Mouse (Mus musculus) neural tube, embryonic 12.5 days (tissue): ENCODE results near the gene Usp46. TPM values are rescaled to one million over a fixed set of nuclear protein-coding genes. Genes with fewer than 3 reads are reported as not detected.
A peak's percentile ranks its signal among the peaks of the same experiment; 100 is the strongest.

Experiments
- ATAC-seq: fragments of 200-750 bp; cut with Nextera tagmentation; 2 replicates; pipeline ENCODE4 v1.8.0; 2017; ENCODE audit warnings: low read depth, mild to moderate bottlenecking, moderate TSS enrichment, moderate library complexity; ENCODE audit not compliant: low FRiP score
- H3K27ac ChIP-seq: fragments of 300-500 bp; sonication (generic); 2 replicates; pipeline ENCODE4 v1.5.1; 2016
- H3K27me3 ChIP-seq: fragments of 300-500 bp; sonication (generic); replicated peaks from 2 replicates; pipeline ENCODE4 v1.6.1; 2016; ENCODE audit warnings: mild to moderate bottlenecking
- H3K36me3 ChIP-seq: fragments of 300-500 bp; sonication (generic); 2 replicates; pipeline ENCODE4 v1.6.1; 2016; ENCODE audit warnings: mild to moderate bottlenecking
- H3K4me1 ChIP-seq: fragments of 300-500 bp; sonication (generic); 2 replicates; pipeline ENCODE4 v1.6.1; 2016
- H3K4me2 ChIP-seq: fragments of 300-500 bp; sonication (generic); replicated peaks from 2 replicates; pipeline ENCODE4 v1.6.1; 2016; ENCODE audit warnings: mild to moderate bottlenecking
- H3K4me3 ChIP-seq: fragments of 300-500 bp; sonication (generic); 2 replicates; pipeline ENCODE4 v1.5.1; 2016
- H3K9ac ChIP-seq: fragments of 300-500 bp; sonication (generic); 2 replicates; pipeline ENCODE4 v1.6.1; 2016; ENCODE audit warnings: mild to moderate bottlenecking
- H3K9me3 ChIP-seq: fragments of 300-500 bp; sonication (generic); 2 replicates; pipeline ENCODE4 v1.6.1; 2016; ENCODE audit warnings: mild to moderate bottlenecking
- WGBS: fragments of 180-500 bp; shearing (Covaris S2); methylation state at CpG from one replicate; pipeline ENCODE4 v1.1.7; 2016; 5-methylcytosine and 5-hydroxymethylcytosine counted together
- polyA plus RNA-seq: library from polyadenylated mRNA; unstranded; fragments of >200 nt; fragmentation: Nextera tagmentation; extraction: Ambion mirVana; gene quantifications from 2 replicates; pipeline ENCODE4 v1.2.1, GENCODE M21; 2016

The Usp46 gene
- polyA plus RNA-seq, 1 experiment from 2014 or later: 27.8 TPM

DNA sequence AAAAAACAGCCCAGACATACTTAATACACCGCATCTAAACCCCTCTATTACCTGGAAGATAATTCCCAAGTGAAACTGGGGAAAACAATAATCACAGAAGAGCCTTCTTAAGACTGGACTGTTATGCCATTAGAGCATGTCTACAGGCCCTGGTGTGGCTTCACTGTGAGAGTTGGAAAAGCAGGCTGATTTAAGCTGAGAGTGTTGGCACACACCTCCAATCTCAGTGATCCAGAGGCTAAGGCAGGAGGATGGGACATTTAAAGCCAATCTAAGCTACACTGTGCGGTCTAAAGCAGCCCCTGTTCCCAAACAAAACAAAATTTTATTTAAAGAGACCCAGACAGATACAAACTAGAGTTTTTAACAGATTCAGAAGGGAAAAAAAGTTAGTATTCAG lies 62.3 kb downstream of the Usp46 start:
- Histone ChIP-seq H3K9me3 (no peaks in the 10 kb centered on the region), H3K4me2 (no peak overlapping the region), H3K36me3 (peaks cover 24% of the 10 kb centered on the region), H3K9ac (no peak overlapping the region), H3K4me3 (no peak overlapping the region), H3K4me1 (no peaks in the 10 kb centered on the region), H3K27ac (no peak overlapping the region), H3K27me3 (no peaks in the 10 kb centered on the region)
- no peak for ATAC-seq
- WGBS: 98% methylated on average over 2 of the region's 2 CpGs

GRCm38 (mm10) chr5:74001743-74002142 lies 66.5 kb downstream of the Usp46 start:
- no peak for ATAC-seq
- Histone ChIP-seq H3K27me3 (no peaks in the 10 kb centered on the region), H3K27ac (no peak overlapping the region), H3K4me1 (no peaks in the 10 kb centered on the region), H3K36me3 (peaks cover 33% of the 10 kb centered on the region), H3K4me3 (no peak overlapping the region), H3K4me2 (no peak overlapping the region), H3K9me3 (no peaks in the 10 kb centered on the region), H3K9ac (no peak overlapping the region)
- 90% methylated on average over 9 of the region's 9 CpGs for WGBS

- peaks cover 22% of the 10 kb centered on the region for H3K36me3 ChIP-seq
- no peak overlapping the region for H3K4me2 ChIP-seq
- no peak overlapping the region for H3K27ac ChIP-seq
- H3K4me1 ChIP-seq: no peaks in the 10 kb centered on the region
- ATAC-seq: no peak
- 93% methylated on average over 5 of the region's 5 CpGs for WGBS
- no peak overlapping the region for H3K9ac ChIP-seq
- no peaks in the 10 kb centered on the region for H3K27me3 ChIP-seq
- H3K4me3 ChIP-seq: no peak overlapping the region
- H3K9me3 ChIP-seq: no peaks in the 10 kb centered on the region
These were observed 69.3 kb downstream of the Usp46 start for GRCm38 (mm10) chr5:73998966-73999365.

DNA sequence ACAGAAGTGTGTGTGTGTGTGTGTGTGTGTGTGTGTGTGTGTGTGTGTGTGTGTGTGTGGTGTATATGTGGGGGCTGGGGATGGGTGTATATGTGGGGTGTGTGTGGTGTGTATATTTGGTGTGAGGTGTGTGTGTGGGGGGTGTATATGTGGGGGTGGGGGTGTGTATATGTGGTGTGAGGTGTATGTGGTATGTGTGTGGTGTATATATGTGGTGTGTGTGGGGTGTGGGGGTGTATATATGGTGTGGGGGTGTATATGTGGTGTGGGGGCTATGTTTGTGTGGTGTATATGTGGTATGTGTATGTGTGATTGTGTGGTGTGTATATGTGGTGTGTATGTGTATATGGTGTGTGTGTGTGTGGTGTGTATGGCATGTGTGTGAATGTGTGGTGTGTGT lies 73.4 kb downstream of the Usp46 start:
- Histone ChIP-seq H3K4me2 (no peak overlapping the region), H3K9me3 (no peaks in the 10 kb centered on the region), H3K4me3 (no peak overlapping the region), H3K9ac (no peak overlapping the region), H3K36me3 (peaks cover 4% of the 10 kb centered on the region), H3K4me1 (peaks cover 4% of the 10 kb centered on the region; the same call in 1 of the 2 replicates), H3K27ac (no peak overlapping the region), H3K27me3 (no peaks in the 10 kb centered on the region)
- ATAC-seq: peak; percentile 21; the same call in 1 of the 2 replicates

DNA sequence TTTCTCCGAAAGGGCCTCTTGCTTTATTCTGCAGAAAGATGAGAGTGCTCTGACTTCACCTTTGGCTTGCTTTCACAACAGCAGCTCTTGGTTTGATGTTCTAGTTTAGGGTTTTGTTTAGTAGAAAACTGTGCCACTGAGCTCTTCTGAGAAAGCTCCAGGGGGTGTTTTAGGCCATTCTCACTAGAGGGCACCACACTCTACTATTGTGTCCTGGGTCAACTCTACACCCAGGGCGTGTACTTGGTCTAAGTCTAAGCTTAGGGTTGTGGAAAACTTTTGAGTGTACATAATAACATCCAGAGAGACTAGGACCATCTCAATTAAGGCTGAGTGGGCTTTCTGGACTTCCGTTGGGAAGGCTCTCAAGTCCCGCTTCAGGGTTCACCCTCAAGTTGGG lies 74.7 kb downstream of the Usp46 start:
- H3K9me3 ChIP-seq: no peaks in the 10 kb centered on the region
- ATAC-seq: no peak

DNA sequence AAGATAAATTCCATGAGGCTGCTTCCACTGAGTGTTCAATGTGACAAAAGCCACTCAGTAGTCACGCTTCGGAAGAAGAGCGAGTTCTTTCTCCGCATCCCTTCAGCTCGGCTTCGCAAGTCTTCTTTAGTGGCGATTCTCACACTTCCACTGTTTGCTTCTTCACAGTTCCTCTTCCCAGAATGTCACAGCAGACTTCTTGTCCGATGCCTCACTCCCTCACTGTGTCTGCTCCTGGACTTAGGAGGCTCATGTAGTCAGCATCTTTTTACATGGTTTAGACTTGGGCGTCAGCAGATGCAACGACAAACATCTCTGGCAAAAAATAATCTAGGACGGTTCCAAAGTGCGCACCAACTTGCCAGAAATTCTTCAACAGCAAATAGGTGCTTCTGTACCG lies 75.9 kb downstream of the Usp46 start:
- Histone ChIP-seq H3K27ac (no peak overlapping the region), H3K9me3 (no peaks in the 10 kb centered on the region), H3K36me3 (no peaks in the 10 kb centered on the region; the same call in 1 of the 2 replicates), H3K4me1 (peaks cover 4% of the 10 kb centered on the region; the same call in 1 of the 2 replicates), H3K4me2 (no peak overlapping the region), H3K4me3 (no peak overlapping the region), H3K9ac (no peak overlapping the region), H3K27me3 (no peaks in the 10 kb centered on the region)
- ATAC-seq: no peak
- WGBS: 90% methylated on average over 13 of the region's 13 CpGs

More for the DNA sequence above, 74.7 kb downstream of the Usp46 start:
- Histone ChIP-seq H3K9ac (no peak overlapping the region), H3K27ac (no peak overlapping the region), H3K36me3 (no peaks in the 10 kb centered on the region; the same call in 1 of the 2 replicates), H3K4me2 (no peak overlapping the region), H3K4me1 (peaks cover 4% of the 10 kb centered on the region; the same call in 1 of the 2 replicates), H3K27me3 (no peaks in the 10 kb centered on the region), H3K4me3 (no peak overlapping the region)
- 91% methylated on average over 4 of the region's 4 CpGs for WGBS

- no peak overlapping the region for H3K27ac ChIP-seq
- H3K27me3 ChIP-seq: no peaks in the 10 kb centered on the region
- 91% methylated on average over 3 of the region's 3 CpGs for WGBS
- H3K4me3 ChIP-seq: no peak overlapping the region
- H3K36me3 ChIP-seq: no peaks in the 10 kb centered on the region
- H3K9ac ChIP-seq: no peak overlapping the region
- peaks cover 4% of the 10 kb centered on the region; the same call in 1 of the 2 replicates for H3K4me1 ChIP-seq
- H3K4me2 ChIP-seq: no peak overlapping the region
- no peaks in the 10 kb centered on the region for H3K9me3 ChIP-seq
- no peak for ATAC-seq
These were observed 78.7 kb downstream of the Usp46 start for GRCm38 (mm10) chr5:73989532-73989931.

DNA sequence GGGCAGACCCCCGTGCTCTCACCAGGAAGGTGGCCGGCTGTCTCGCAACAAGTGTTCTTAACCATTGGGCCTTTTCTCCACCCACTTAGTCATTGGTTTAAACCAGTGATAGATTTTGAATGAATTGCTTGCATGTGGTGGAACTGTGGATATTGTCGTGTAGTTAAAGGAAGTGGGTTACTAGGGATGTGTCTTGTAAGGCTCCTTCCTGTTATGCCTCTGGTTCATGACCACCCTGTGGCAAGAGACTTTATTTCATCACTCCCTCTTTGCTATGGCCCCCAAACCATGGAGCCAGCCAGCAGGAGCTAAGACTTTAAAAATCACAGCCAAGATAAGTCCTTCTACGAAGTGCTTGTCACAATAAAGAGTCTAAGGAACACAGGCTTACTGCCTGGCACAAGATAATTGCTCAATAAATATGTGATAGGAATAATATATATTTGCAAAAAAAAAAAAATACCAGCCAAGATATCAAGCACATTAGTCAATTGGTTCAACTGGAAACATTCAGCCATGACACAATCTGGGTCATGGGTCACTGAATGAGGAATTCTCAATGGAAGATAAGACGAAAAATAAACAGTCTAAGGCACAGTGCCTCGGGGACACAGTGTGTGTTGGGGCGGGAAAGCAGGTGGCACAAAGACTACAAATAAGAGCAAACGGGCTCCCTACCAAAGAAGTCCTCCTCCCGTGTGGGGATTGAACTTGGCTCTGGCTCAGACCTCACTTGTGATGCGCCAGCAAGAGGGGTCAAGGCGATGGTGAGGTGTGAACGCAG lies 80.3 kb downstream of the Usp46 start:
- 87% methylated on average over 13 of the region's 13 CpGs for WGBS
- H3K9ac ChIP-seq: no peak overlapping the region
- H3K4me3 ChIP-seq: no peak overlapping the region
- no peak for ATAC-seq
- H3K27me3 ChIP-seq: no peaks in the 10 kb centered on the region
- H3K9me3 ChIP-seq: no peaks in the 10 kb centered on the region
- H3K27ac ChIP-seq: no peak overlapping the region
- H3K4me2 ChIP-seq: no peak overlapping the region
- no peaks in the 10 kb centered on the region for H3K36me3 ChIP-seq
- H3K4me1 ChIP-seq: peaks cover 4% of the 10 kb centered on the region; the same call in 1 of the 2 replicates

- Histone ChIP-seq H3K27me3 (no peaks in the 10 kb centered on the region), H3K4me1 (no peaks in the 10 kb centered on the region), H3K27ac (no peak overlapping the region), H3K36me3 (no peaks in the 10 kb centered on the region), H3K4me2 (no peak overlapping the region), H3K9me3 (no peaks in the 10 kb centered on the region), H3K9ac (no peak overlapping the region), H3K4me3 (no peak overlapping the region)
- no peak for ATAC-seq
- WGBS: 73% methylated on average over 11 of the region's 11 CpGs
These were observed 90.8 kb downstream of the Usp46 start for GRCm38 (mm10) chr5:73977426-73977825.

- H3K36me3 ChIP-seq: no peaks in the 10 kb centered on the region
- no peak for ATAC-seq
- no peaks in the 10 kb centered on the region for H3K27me3 ChIP-seq
- H3K27ac ChIP-seq: no peak overlapping the region
- H3K4me1 ChIP-seq: no peaks in the 10 kb centered on the region
- WGBS: 94% methylated on average over 5 of the region's 5 CpGs
- H3K4me2 ChIP-seq: no peak overlapping the region
- H3K9ac ChIP-seq: no peak overlapping the region
- no peak overlapping the region for H3K4me3 ChIP-seq
- no peaks in the 10 kb centered on the region for H3K9me3 ChIP-seq
These were observed 96.5 kb downstream of the Usp46 start for GRCm38 (mm10) chr5:73971701-73972100.

- Histone ChIP-seq H3K36me3 (no peaks in the 10 kb centered on the region), H3K4me2 (no peak overlapping the region), H3K27ac (no peak overlapping the region), H3K9me3 (no peaks in the 10 kb centered on the region), H3K4me3 (no peak overlapping the region), H3K4me1 (no peaks in the 10 kb centered on the region), H3K27me3 (no peaks in the 10 kb centered on the region), H3K9ac (no peak overlapping the region)
- ATAC-seq: no peak
- WGBS: 63% methylated on average over 7 of the region's 7 CpGs
These were observed 98.1 kb downstream of the Usp46 start for GRCm38 (mm10) chr5:73970024-73970628.

- Histone ChIP-seq H3K4me3 (no peak overlapping the region), H3K36me3 (no peaks in the 10 kb centered on the region), H3K4me1 (no peaks in the 10 kb centered on the region), H3K27me3 (no peaks in the 10 kb centered on the region), H3K9me3 (no peaks in the 10 kb centered on the region), H3K27ac (no peak overlapping the region), H3K9ac (no peak overlapping the region), H3K4me2 (no peak overlapping the region)
- 92% methylated on average over 8 of the region's 8 CpGs for WGBS
- ATAC-seq: no peak
These were observed 98.9 kb downstream of the Usp46 start for GRCm38 (mm10) chr5:73969338-73969737.

GRCm38 (mm10) chr5:73959779-73960178 lies 108.5 kb downstream of the Usp46 start:
- no peaks in the 10 kb centered on the region for H3K27me3 ChIP-seq
- H3K9ac ChIP-seq: no peak overlapping the region
- ATAC-seq: no peak
- WGBS: 69% methylated on average over 7 of the region's 7 CpGs
- H3K4me3 ChIP-seq: no peak overlapping the region
- no peaks in the 10 kb centered on the region for H3K4me1 ChIP-seq
- no peaks in the 10 kb centered on the region for H3K36me3 ChIP-seq
- no peaks in the 10 kb centered on the region for H3K9me3 ChIP-seq
- H3K27ac ChIP-seq: no peak overlapping the region
- H3K4me2 ChIP-seq: no peak overlapping the region
